Mouse (Mus musculus) MN1 (cell line): ENCODE results near the gene Tns1.
"Not testable (repeated sequence)": the region's sequence is repeated elsewhere in the genome, so short reads cannot be mapped to it uniquely, and the experiment has no call there.

ENCODE experiments used
- DNase-seq: peaks from one replicate; pipeline ENCODE4 v3.0.0-alpha.2; 2016; ENCODE audit warnings: low spot score

Gene Tns1

DNA sequence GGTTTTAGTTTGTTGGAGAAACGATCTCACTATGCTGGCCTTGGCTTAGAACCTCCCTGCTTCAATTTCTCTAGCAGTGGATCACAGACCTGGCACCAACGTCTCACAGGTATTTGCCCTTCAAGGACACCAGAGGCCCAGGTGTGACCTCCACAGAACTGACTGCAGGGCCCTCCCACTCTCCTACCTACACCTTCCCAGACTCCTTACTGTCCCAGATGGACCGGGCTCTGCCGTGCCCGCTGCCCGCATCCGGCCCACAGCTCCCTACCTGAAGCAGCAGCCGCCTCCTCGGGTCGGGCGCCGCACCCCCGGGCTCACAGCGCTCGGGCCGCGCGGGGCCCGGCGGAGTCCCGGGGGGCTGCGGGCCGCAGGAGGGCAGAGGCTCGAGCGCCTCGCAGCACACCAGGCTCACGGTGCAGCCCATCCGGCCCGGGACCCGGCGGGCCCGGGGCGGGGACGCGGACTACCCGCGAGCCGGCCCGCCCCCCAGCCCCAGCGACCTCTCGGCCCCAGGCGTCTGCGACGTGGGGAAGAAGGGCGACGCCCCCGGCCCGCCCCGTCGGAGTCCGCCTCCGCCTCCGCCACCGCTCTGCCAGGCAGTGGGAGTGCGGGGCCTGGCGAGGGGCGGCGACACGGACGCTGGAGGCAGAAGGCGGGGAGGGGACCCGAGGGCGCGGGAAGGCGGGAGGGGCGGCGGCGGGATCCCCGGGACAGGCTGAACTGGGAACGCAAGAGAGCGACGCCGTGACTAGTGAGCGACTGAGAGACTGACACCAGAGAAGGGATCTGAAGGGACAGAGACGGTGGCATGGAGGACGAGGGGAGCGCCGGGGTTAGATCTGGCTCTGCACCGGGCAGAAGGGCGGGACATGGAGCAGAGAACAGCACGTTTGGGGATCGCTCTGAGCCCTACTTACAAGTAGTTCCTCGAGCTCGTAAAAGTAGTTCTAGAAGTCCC is at the start of gene Tns1:
Gene Tns1 (minus strand): TSS at position 429 of the 961 bp plus-strand sequence.
- peak; percentile 55 for DNase-seq

DNA sequence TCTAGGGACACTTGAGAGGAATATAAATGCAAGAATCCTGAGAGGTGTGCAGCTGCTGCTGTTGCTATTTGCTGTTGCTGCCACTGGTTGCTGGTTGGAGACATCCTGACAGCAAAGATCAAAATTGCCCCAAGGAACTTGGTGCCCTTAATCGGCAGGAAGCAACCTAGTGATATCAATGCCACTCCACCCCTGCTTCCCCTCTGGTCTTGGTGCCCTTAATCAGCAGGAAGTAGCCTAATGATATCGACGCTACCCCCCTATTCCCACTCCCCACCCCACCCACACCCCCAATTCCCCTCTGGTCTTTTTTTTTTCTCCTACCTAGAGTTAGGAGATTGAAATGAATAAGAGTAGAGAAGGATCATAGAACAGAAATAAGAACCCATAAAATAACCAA is 48.5 kb upstream of the Tns1 start:
- DNase-seq, result no peak

DNA sequence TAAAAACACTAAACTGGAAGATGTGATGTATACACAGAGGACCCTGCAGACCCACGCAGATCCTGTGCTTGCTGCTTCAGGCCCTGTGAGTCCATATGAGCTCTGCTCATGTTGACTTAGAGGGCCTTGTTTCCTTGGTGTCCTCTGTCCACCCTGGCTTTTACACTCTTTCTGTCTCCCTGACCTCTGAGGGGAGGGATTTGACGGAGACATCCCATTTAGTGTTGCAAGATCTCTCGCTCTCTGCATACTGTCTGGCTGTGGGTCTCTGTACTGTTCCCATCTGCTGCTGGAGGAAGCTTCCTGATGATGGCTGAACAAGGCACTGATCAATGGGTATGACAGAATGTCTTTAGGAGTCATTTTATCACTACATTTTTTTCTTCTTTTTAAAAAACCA is 45.5 kb upstream of the Tns1 start:
- DNase-seq, result no peak

DNA sequence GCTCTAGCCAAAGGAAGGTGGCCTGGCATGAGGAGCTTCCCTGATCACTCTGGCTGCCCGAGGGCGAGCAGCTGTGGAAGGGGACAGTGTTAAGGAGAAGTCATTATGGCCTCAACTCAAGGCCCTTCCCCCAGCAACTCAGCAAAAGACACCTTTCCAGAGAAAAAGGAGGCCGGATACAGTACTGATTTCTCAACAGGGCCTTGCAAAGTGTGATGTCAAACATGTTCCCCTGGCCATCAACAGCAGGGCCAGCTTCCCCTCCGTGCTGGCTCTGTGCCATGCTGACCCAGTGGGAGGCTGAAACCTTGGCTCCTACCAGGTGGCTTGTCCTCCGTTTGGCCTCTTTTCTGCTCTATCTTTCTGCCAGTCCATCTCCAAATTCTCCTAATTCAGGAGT is 42.9 kb upstream of the Tns1 start:
- DNase-seq, result no peak

DNA sequence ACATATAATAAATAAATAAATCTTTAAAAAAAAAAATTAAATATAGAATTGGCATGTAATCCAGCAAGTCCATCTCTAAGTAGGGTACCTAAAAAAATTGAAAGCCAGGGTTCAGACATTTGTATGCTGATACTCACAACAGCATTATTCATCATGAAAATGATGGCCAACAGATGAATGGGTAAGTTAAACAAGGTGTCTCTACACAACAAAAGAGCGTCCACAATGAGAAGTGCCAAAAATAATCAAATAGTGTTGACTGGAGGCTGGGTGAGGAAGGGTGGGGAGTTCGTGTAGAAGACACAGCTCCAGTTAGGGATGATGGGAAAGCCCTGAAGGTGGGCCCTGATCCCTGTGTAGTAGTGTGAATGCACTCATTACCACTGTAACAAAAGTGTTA is 35.8 kb upstream of the Tns1 start:
- no peak for DNase-seq

DNA sequence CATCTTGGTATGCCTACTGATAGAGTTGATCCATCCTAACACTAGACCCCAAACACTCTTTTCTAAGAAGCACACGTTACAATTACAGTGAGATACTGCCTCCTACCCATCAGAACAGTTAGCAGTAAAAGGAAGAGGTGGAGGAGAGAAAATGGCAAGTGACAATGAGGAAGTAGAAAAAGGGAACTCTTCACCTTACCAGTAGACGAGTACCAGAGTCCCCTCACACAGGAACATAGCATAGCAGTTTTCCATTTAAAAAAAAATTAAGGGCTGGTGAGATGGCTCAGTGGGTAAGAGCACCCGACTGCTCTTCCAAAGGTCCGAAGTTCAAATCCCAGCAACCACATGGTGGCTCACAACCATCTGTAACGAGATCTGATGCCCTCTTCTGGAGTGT is 35.4 kb upstream of the Tns1 start:
- not testable (repeated sequence) for DNase-seq

DNA sequence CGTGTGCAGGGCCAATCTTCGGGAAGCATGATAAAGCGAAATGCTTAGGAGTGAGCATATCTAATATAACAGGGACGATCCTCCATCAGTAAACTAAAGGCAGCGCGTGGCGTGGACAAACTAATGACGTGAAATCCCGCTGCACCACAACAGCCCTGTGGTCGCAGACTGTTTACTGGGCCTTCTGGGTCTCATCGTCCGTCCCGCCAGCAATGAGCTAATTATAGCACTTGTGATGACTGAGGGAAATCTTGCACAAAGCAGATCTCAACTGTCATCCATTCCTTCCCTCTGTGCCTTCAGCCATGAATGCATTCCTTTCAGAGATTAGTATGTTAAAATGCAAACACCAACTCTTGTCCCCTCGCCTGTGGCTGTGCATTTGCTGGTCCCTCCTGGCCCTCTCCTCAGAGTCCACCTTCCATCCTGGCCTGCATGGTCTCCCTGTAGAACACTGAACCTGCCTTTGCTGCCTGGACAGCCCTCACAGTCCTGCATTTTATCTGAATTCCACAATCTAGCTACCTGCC is 32.2 kb upstream of the Tns1 start:
- DNase-seq, result no peak

DNA sequence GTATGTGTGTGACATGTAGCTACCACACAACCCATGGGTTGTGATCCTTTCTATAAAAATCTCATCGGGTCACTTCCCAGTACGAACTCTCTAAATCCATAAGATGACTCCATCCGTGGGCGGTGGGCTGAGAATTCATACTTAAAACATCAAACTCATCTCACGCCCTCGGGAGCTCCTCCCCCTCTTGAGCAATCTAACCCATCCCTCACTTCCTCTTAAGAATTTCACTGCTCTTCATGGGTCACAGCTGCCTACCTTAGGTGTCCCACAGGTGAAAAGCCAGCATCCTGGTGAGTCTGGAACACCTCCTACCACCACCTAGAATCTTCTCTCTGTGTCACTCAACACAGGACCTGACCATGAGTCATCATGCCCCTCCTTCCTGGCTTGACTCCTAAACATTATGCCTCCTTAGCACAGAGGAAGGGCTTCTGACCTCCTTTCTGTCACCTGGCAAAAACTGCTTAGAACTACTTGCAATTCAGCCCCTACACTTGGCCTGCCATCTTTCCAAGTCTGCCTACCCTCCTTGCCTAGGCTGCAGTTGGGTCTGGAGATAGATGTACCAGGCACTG is 31.3 kb upstream of the Tns1 start:
- DNase-seq, result no peak

DNA sequence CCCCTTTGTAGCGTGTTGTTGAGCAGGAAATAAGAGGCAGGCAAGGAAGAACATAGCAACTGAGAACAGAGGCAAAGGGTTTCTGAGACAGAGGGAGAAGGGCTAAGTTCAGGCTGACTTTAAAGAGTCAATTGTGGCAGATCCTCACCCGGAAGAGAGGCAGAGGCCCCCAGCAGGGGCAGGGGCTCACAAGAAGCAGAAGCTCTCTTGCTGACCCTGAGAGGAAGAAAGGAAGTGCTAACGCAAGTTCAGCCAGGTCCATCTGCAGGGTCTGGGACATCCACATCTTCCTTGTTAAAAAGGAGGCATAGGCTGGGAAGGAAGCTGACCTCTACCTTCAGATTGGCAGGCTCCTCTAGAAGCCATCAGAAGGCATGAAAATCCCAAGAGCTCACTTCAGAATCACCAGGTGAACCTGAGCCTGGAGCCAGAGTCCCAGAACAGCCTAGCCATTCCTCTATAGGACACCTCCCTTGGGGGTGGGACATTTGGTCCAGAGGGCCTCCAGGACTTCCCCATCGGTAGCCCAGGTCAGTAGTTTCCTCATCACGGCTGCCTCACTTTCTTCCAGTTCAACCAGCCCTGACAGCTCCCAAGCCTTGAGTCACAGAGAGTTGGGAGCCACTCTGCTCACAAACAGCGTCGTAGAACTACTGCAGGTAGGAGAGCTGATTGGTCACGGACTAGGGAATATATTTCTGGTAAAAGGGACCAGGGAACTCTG is 29.4 kb upstream of the Tns1 start, which contains the start of gene Cxcr2:
Gene Cxcr2 (plus strand): TSS at position 529 of the 724 bp plus-strand sequence.
- DNase-seq, result no peak

DNA sequence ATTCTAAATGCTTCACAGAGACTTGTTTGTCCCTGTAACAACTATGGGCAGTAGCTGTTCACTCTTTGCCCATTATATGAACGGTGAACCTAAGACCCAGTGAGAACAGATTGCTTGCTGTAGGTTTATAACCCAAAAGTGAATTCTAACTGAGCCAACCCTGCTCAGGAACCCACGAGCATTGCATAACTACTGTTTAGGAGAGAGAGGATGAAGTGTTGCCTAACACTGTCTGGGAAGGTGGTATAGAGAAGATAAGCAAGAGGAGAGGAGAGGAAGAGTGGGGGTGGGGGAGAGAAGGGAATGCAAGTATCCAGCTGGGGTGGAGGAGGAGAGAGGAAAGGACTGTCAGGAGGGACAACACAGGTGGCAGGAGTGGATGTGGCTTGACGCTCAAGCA is 26.8 kb upstream of the Tns1 start:
- DNase-seq, result no peak

DNA sequence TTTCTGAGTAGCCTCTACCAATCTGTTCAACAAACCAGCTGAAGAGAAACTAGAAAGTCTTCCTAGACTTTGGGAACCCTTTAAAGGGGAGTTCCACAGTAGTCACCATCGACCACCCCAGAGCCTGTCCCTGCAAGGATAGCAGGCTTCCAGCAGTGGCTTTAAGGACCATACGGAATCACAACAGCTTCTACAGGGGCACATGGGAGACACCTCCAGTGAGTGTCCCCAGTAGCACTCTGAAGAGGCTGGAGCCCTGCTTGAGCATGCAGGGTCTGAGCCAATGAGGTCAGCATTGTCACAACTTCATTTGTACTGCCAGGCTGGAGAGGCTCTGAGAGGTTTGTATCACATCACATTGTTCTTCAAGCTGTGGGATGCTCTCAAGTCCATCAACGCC is 25.9 kb upstream of the Tns1 start:
- DNase-seq, result no peak

DNA sequence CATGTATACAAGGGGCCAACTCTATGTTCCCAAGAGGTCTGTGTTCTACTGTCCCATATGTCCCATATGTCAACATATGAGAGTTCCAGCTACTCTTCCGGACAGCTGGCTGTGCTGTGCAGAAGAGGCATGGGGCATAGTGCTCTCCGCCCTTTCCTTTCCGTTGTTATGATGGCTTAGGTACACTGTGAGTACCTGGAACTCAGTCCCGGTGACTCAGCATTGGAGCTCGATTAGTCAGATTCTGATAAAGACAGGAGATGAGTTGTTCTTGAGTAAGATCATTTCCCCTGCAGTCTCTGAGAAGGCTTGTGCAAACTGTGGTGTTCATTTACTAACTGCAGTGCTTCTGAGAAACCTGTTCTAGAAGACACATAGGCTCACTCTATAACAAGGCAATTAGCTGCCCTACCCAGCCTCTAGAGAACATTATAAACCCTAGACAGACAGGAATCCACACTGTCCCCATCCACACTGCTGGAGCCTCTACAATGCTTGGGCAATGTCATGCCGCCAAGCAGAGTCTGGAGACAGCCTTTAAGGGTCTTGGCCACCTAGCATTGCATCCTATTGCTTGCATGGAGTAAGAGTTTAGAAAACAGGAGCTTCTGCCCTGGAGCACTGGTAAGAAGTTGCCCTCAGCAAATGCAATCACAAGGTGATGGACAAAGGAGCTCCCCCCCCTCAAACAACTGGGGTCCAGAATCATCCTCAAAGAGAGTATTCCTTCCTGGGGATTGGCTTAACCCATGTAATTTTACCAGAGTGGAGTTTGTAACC is 25.0 kb upstream of the Tns1 start:
- DNase-seq, result no peak

DNA sequence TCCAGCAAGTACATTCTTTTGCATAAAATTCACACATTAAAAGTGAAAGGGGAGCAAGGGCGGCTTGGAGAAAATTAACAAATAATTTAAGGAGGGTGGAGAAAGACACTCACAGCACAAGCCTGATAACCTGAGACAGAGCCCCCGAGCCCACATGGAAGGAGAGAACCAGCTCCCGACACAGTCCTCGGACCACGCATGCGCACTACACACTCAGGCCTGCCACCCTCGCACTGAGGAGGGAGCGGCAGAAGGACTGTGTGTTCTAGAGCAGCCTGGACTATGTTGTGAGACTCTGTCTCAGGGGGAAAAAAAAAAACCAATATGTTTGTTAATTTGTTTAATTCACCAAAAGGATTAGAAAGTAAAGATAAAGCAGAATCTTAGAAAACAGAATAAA is 17.5 kb upstream of the Tns1 start:
- no peak for DNase-seq

DNA sequence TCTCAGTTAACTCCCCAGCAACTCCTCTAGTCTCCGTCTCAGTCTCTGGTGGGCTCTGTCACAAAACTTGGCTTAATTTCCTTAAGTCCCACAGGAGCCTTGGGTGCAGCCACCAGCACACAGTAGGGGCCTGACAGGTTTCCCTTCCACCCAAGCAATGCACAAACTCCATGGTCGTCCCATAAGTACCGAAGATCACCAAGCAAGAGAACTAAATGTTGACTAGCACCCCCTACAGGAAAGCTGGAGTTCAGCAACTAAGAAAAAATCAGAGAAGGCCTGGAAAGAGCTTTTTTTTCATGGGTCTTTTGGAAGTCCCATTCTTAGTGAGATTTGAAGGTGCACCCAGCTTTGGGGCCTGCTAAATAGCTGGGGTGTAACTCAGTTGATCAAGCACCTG is 15.2 kb upstream of the Tns1 start:
- no peak for DNase-seq

DNA sequence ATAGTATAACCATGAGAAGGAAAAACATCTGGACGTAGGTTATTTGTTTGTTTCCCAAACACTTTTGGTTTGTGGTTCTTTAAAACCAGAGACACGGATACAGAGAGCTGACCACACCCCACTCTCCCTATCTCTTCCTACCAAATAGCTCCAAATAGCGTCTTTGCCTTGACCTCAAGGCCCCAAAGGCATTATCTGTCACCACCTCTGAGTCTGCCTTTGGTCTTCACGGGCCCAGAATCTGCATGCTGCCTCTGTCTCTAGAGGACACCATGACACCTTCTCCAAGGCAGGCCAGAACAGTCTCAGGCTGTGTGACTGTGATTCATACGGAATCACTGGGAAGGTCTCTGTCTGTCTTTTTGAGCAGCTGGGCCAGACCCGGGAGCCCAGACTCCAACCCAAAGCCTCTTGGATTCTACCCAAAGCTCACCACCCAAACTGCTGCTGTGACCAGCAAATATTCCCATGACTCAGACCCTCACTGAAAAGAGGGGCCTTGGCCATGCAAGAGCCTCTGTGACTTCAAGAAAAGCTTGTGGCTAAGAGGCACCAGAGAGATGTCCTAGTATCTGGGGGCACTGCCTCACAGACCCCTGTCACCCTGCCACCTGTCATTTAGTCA is 11.2 kb upstream of the Tns1 start:
- no peak for DNase-seq

DNA sequence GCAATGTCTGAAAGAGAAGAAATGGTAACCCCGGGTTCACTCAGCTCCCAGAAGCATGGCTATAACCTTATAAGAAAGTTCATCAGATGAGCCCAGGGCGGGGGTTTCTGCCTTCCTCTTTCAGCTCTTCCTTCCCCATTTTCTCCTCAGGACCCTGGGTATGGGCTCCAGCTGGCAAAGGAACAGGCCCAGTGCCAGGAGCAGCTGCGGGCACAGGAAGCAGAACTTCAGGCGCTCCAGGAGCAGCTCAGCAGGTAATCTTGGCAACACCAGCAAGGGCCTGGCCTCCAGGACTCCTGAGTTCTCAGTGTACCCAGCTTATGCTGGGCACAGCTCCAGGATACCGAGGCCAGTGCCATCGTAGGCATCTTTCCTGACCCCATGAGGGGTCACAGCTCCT is 9.7 kb upstream of the Tns1 start:
- DNase-seq, result no peak

DNA sequence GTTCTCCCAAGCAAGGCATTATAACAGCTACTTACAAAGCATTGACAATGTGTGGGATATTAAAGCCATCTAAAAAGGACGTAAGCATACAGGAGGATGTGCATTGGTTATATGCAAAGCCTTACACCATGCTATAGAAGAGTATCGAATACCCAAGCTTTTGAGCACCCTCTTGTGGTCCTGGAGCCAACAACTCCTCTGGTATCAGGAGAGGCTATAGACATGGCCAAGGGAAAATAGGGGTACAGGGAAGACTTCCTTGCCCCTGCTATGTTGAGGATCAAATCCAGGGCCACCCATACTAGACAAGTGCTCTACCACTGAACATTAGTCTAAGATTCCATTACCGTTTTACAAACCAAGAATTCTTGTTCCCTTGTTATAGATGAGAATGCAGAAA is 7.8 kb upstream of the Tns1 start:
- no peak for DNase-seq

DNA sequence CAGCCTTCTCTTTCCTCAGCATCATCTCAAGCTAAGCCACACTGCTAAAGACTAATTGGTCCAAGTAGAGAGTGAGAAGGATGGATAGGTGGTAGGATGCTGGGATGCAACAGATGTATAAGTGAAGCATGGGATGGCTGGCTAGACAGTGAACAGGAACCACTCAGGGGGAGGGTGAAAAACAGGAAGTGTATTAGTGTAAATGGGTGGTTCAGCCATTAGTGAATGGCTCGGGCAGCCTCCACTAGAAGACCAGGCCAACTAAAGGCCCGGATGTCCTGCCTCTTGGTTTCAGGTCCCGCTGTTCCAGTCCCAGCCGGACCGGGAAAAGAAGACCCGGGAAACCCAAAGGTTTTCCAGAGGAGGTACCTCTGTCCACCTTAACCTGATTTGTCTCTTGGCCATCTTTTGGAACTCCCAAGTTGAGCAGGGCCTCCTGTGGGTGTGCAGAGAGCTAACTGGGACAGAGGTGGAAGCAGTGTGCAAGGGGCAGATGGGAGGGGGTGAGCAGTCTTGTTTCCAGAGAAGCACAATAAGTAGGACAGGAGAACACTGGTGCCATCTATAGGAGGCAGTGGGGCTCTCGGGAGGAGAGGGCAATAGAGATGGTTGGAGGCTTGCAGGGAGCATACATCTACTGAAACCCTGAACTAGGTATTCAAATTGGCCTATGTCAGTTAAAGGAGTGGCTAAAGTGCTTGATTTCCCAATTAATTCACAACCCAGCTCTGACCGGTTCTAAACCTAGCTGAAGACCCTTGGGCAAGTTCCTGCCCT is 6.8 kb upstream of the Tns1 start:
- DNase-seq, result no peak

DNA sequence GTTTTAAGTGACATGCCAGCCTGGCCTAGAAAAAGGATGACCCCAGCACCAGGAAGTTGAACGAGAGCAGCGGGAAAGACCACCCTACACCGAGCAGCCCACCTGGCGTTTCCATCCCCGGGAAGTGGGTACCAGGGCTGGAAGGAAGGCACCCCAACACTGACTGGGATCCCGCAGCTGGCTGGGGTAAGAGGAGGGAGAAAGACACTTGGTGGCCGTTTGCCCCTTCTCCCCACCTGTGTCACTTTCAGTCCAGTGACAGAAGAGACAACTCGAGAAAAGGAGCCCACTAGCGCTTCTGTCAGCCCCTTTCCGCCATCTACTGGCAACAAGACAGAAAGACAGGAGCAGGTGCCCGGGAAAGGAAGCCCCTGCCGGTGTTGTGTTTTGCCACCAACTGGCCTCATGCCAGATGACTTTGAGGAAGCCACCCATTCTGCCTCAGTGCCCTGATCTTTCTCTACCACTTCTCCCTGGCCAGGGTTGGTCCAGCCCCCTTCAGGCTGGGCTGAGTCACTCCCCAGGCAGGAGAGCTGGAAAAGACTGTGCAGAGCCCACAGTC is 823 bp upstream of the Tns1 start, which contains the start of gene Rufy4:
Gene Rufy4 (plus strand): TSS at position 551 of the 562 bp plus-strand sequence.
- peak; percentile 85 for DNase-seq

DNA sequence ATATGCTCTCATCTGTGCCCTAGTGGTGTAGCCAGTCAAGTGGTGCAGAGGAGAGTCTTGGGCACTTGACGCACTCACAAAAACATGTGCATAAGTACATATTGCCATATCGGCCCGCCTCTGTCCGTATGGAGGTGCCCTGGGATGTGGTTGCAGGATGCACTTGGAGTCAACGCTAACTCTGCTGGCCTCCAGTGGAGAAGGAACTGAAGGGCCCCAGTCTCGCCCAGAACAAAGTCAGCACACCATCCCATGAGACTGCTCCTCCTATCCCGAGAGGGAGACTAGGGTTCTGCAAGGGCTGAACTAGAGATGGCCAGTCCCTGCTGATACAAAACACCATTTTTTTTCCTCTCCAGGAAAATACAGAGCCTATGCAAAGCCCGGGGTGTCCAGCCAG is 1.0 kb downstream of the Tns1 start:
- peak; percentile 26 for DNase-seq
